In genomic region chr17:25578920-25579319, GRCm38 (mm10) we compare ENCODE assay signal across 8 mouse cellular contexts. TPM values are rescaled to one million over a fixed set of nuclear protein-coding genes. Genes with fewer than 3 reads are reported as not detected.
A peak's percentile ranks its signal among the peaks of the same experiment; 100 is the strongest.
DNase-seq lines count a peak whose midpoint lies in the region; ATAC-seq and TF ChIP-seq lines count a peak whose summit lies in the region.

Lmf1 (plus strand) TSS chr17:25579085.

- no peak for TF ChIP-seq CTCF in C2C12 (IDR thresholded peaks at IDR 0.05; ENCODE audit: control insufficient read depth, insufficient read depth, insufficient read length)
- no peak for TF ChIP-seq CTCF in brain, embryonic 14.5 days (IDR thresholded peaks at IDR 0.05; ENCODE audit: borderline replicate concordance, extremely low read depth, insufficient read depth, insufficient read length)
- TF ChIP-seq CTCF in kidney, postnatal 0 days (IDR thresholded peaks at IDR 0.05; ENCODE audit: low read depth), result peak; percentile 60; the same call in 1 of the 2 replicates

- no peaks in the 10 kb centered on the region for H3K36me3 ChIP-seq in C2C12 (ENCODE audit: control insufficient read depth, insufficient read depth)
- no peaks in the 10 kb centered on the region for H3K36me3 ChIP-seq in erythroblast, embryonic 14.5 days (ENCODE audit: control insufficient read depth)
- H3K36me3 ChIP-seq in heart, embryonic 11.5 days (ENCODE audit: control insufficient read depth, insufficient read depth, low read length), result no peaks in the 10 kb centered on the region
- H3K36me3 ChIP-seq in kidney, postnatal 0 days (ENCODE audit: insufficient read depth, low read length), result no peaks in the 10 kb centered on the region
- no peaks in the 10 kb centered on the region; the same call in 1 of the 2 replicates for H3K36me3 ChIP-seq in liver, embryonic 11.5 days (ENCODE audit: control insufficient read depth, insufficient read depth, low read length)
- H3K36me3 ChIP-seq in stomach, embryonic 14.5 days (ENCODE audit: control insufficient read depth, insufficient read depth, low read length), result no peaks in the 10 kb centered on the region

- peaks cover 40% of the 10 kb centered on the region for H3K4me1 ChIP-seq in erythroblast, embryonic 14.5 days (ENCODE audit: control insufficient read depth)
- H3K4me1 ChIP-seq in heart, embryonic 11.5 days (ENCODE audit: control insufficient read depth, insufficient read depth, low read length), result peaks cover 38% of the 10 kb centered on the region
- peaks cover 6% of the 10 kb centered on the region; the same call in 1 of the 2 replicates for H3K4me1 ChIP-seq in kidney, postnatal 0 days (replicated peaks; ENCODE audit: insufficient read depth, low read length)
- peaks cover 13% of the 10 kb centered on the region for H3K4me1 ChIP-seq in liver, embryonic 11.5 days (replicated peaks; ENCODE audit: control insufficient read depth, insufficient read depth, low read length)
- H3K4me1 ChIP-seq in stomach, embryonic 14.5 days (ENCODE audit: control insufficient read depth, insufficient read depth, low read length), result peaks cover 8% of the 10 kb centered on the region

- H3K4me2 ChIP-seq in heart, embryonic 11.5 days, result peak within 1 kb of the TSS; percentile 92
- H3K4me2 ChIP-seq in kidney, postnatal 0 days (ENCODE audit: low read length), result peak within 1 kb of the TSS; percentile 65
- peak within 1 kb of the TSS; percentile 97 for H3K4me2 ChIP-seq in liver, embryonic 11.5 days
- peak within 1 kb of the TSS; percentile 84 for H3K4me2 ChIP-seq in stomach, embryonic 14.5 days (replicated peaks; ENCODE audit: low read depth, low read length)

- H3ac ChIP-seq in C2C12 (ENCODE audit: control insufficient read depth, insufficient read length, low read depth), result peak within 1 kb of the TSS; percentile 89

- H3K9ac ChIP-seq in heart, embryonic 11.5 days (ENCODE audit: low read depth, low read length), result peak within 1 kb of the TSS; percentile 92
- peak within 1 kb of the TSS; percentile 60 for H3K9ac ChIP-seq in kidney, postnatal 0 days (ENCODE audit: low read depth, low read length)
- peak within 1 kb of the TSS; percentile 90 for H3K9ac ChIP-seq in liver, embryonic 11.5 days (ENCODE audit: low read depth, low read length)
- peak within 1 kb of the TSS; percentile 59 for H3K9ac ChIP-seq in stomach, embryonic 14.5 days (replicated peaks; ENCODE audit: low read depth, low read length)

- H3K27me3 ChIP-seq in C2C12 (ENCODE audit: control insufficient read depth, insufficient read depth, insufficient read length), result no peaks in the 10 kb centered on the region
- peaks cover 24% of the 10 kb centered on the region for H3K27me3 ChIP-seq in erythroblast, embryonic 14.5 days (ENCODE audit: control insufficient read depth)
- no peaks in the 10 kb centered on the region for H3K27me3 ChIP-seq in heart, embryonic 11.5 days (ENCODE audit: control insufficient read depth, insufficient read depth, low read length)
- no peaks in the 10 kb centered on the region for H3K27me3 ChIP-seq in kidney, postnatal 0 days (ENCODE audit: insufficient read depth, low read length)
- H3K27me3 ChIP-seq in liver, embryonic 11.5 days (replicated peaks; ENCODE audit: control insufficient read depth, insufficient read depth, low read length), result no peaks in the 10 kb centered on the region
- no peaks in the 10 kb centered on the region for H3K27me3 ChIP-seq in stomach, embryonic 14.5 days (ENCODE audit: control insufficient read depth, insufficient read depth, low read length)

- under 1% methylated on average over 31 of the region's 31 CpGs for WGBS in heart, embryonic 11.5 days (ENCODE audit: insufficient replicate concordance)
- under 1% methylated on average over 31 of the region's 31 CpGs for WGBS in kidney, postnatal 0 days
- under 1% methylated on average over 31 of the region's 31 CpGs for WGBS in liver, embryonic 11.5 days
- WGBS in stomach, embryonic 14.5 days, result under 1% methylated on average over 31 of the region's 31 CpGs

- H3K9me3 ChIP-seq in erythroblast, embryonic 14.5 days (ENCODE audit: control insufficient read depth, low read length), result no peaks in the 10 kb centered on the region
- H3K9me3 ChIP-seq in heart, embryonic 11.5 days (replicated peaks; ENCODE audit: control insufficient read depth, low read length), result no peaks in the 10 kb centered on the region
- H3K9me3 ChIP-seq in kidney, postnatal 0 days (replicated peaks; ENCODE audit: low read length), result no peaks in the 10 kb centered on the region
- H3K9me3 ChIP-seq in liver, embryonic 11.5 days (ENCODE audit: control insufficient read depth, low read length), result no peaks in the 10 kb centered on the region
- no peaks in the 10 kb centered on the region for H3K9me3 ChIP-seq in stomach, embryonic 14.5 days (ENCODE audit: control insufficient read depth, low read depth, low read length)

- peak; percentile 98 for DNase-seq in brain, embryonic 14.5 days (ENCODE audit: low read depth)
- DNase-seq in kidney, postnatal 0 days (ENCODE audit: low spot score), result peak; percentile 98
- DNase-seq in liver, embryonic 11.5 days (ENCODE audit: low spot score), result peak; percentile 94
- DNase-seq in naive thymus-derived CD4-positive, alpha-beta T cell, adult 2 months (ENCODE audit: low read depth), result peak; percentile 97

- peak; percentile 60; the same call in 1 of the 2 replicates for TF ChIP-seq POLR2A in brain, embryonic 14.5 days (IDR thresholded peaks at IDR 0.05; ENCODE audit: borderline replicate concordance, extremely low read depth, insufficient read depth, insufficient read length, poor library complexity, severe bottlenecking)

- no peaks in the 10 kb centered on the region for H3K79me3 ChIP-seq in C2C12 (ENCODE audit: low read depth)

- peak within 1 kb of the TSS; percentile 72 for H3K4me3 ChIP-seq in C2C12 (ENCODE audit: insufficient read depth, poor library complexity, severe bottlenecking)
- peak within 1 kb of the TSS; percentile 89 for H3K4me3 ChIP-seq in erythroblast, embryonic 14.5 days (replicated peaks)
- H3K4me3 ChIP-seq in heart, embryonic 11.5 days (ENCODE audit: low read depth, low read length), result peak within 1 kb of the TSS; percentile 82
- H3K4me3 ChIP-seq in kidney, postnatal 0 days (replicated peaks; ENCODE audit: low read depth, low read length), result peak within 1 kb of the TSS; percentile 67
- H3K4me3 ChIP-seq in liver, embryonic 11.5 days (ENCODE audit: low read depth, low read length), result peak within 1 kb of the TSS; percentile 81
- H3K4me3 ChIP-seq in stomach, embryonic 14.5 days (ENCODE audit: low read depth, low read length), result peak within 1 kb of the TSS; percentile 57

- ATAC-seq in heart, embryonic 11.5 days (replicated peaks; ENCODE audit: insufficient number of reproducible peaks, low FRiP score, low TSS enrichment), result peak; percentile 93
- ATAC-seq in kidney, postnatal 0 days (replicated peaks; ENCODE audit: low FRiP score, low read depth), result peak; percentile 96
- peak; percentile 96 for ATAC-seq in liver, embryonic 11.5 days (replicated peaks; ENCODE audit: low FRiP score)
- ATAC-seq in stomach, embryonic 14.5 days (ENCODE audit: insufficient number of reproducible peaks, insufficient read depth, low FRiP score, low read depth), result peak; percentile 96

- no peaks in the 10 kb centered on the region for H3K79me2 ChIP-seq in C2C12 (ENCODE audit: control insufficient read depth, insufficient read depth)

- H3K27ac ChIP-seq in heart, embryonic 11.5 days (ENCODE audit: low read depth, low read length), result peak within 1 kb of the TSS; percentile 79
- peak within 1 kb of the TSS; percentile 47; the same call in 1 of the 2 replicates for H3K27ac ChIP-seq in kidney, postnatal 0 days
- H3K27ac ChIP-seq in liver, embryonic 11.5 days (ENCODE audit: low read depth, low read length), result peak within 1 kb of the TSS; percentile 88
- H3K27ac ChIP-seq in stomach, embryonic 14.5 days (ENCODE audit: low read length), result peak within 1 kb of the TSS; percentile 52; the same call in 1 of the 2 replicates

TF ChIP-seq in C2C12, 6 proteins besides CTCF, POLR2A, EP300 and RAD21:
- no peak for TF ChIP-seq CEBPB (IDR thresholded peaks at IDR 0.05; ENCODE audit: low read depth)
- TF ChIP-seq MAX (IDR thresholded peaks at IDR 0.05), result peak; percentile 77

RNA-seq across cellular contexts. Expression of gene Lmf1, which starts in this region (rescaled TPM):
- polyA plus RNA-seq in C2C12 (2012; fragmentation: generic; extraction: Trizol), result 14.0 TPM
- 11.7 and 16.0 TPM in 2 replicates for polyA plus RNA-seq in brain, embryonic 14.5 days (2012; rRNA removed)
- polyA plus RNA-seq in erythroblast, embryonic 14.5 days (2012), result 0.91 and 1.0 TPM in 2 replicates
- 32.8 and 34.9 TPM in 2 replicates for polyA plus RNA-seq in heart, embryonic 11.5 days (2014; fragmentation: Nextera tagmentation; extraction: Ambion mirVana)
- 22.0 and 25.5 TPM in 2 replicates for polyA plus RNA-seq in kidney, postnatal 0 days (2015; fragmentation: Nextera tagmentation; extraction: Ambion mirVana)
- 23.8 and 29.1 TPM in 2 replicates for polyA plus RNA-seq in liver, embryonic 11.5 days (2014; fragmentation: Nextera tagmentation; extraction: Ambion mirVana)
- 29.0 and 30.1 TPM in 2 replicates for polyA plus RNA-seq in stomach, embryonic 14.5 days (2014; fragmentation: Nextera tagmentation; extraction: Ambion mirVana)

Comparison
In these comparisons a context has a peak if more than half of its experiments do, and no peak if none do; other contexts are left out.
1. Peak in every context shown above with its lines: DNase-seq, ATAC-seq, H3K4me3 ChIP-seq and H3K27ac ChIP-seq.